Mouse (Mus musculus): ENCODE measurements around the gene Tubb2b.

- TF ChIP-seq CTCF (IDR thresholded peaks at IDR 0.05; ENCODE audit: insufficient read depth, low read length) (no peak), POLR2A (IDR thresholded peaks at IDR 0.05; ENCODE audit: borderline replicate concordance, extremely low read depth, low read depth, low read length) (peak; percentile 69; the same call in 1 of the 2 replicates)
Measured at GRCm38 (mm10) chr13:34162491-34163303, 32.4 kb upstream of the Tubb2b start, which contains the start of gene Psmg4.
